Mouse (Mus musculus): ENCODE data around the gene Ephb3. TPM values are rescaled to one million over a fixed set of nuclear protein-coding genes. Genes with fewer than 3 reads are reported as not detected.
"Not testable (repeated sequence)": the region's sequence is repeated elsewhere in the genome, so short reads cannot be mapped to it uniquely, and the experiment has no call there.

Ephb3 gene
- 1 to 10 TPM; 6.8 to 8.3 TPM for total RNA-seq (2021)
- long read RNA-seq, experiment 1, full-length matches to known transcripts: 5 of 10 reads
- long read RNA-seq, experiment 1, partial matches to known transcripts: 2 of 10 reads
- long read RNA-seq, experiment 1, other reads (novel, unspliced or antisense): 3 of 10 reads
- long read RNA-seq, experiment 2, full-length matches to known transcripts: 1 of 3 reads
- long read RNA-seq, experiment 2, partial matches to known transcripts: 0 of 3 reads
- long read RNA-seq, experiment 2, other reads (novel, unspliced or antisense): 2 of 3 reads

DNA sequence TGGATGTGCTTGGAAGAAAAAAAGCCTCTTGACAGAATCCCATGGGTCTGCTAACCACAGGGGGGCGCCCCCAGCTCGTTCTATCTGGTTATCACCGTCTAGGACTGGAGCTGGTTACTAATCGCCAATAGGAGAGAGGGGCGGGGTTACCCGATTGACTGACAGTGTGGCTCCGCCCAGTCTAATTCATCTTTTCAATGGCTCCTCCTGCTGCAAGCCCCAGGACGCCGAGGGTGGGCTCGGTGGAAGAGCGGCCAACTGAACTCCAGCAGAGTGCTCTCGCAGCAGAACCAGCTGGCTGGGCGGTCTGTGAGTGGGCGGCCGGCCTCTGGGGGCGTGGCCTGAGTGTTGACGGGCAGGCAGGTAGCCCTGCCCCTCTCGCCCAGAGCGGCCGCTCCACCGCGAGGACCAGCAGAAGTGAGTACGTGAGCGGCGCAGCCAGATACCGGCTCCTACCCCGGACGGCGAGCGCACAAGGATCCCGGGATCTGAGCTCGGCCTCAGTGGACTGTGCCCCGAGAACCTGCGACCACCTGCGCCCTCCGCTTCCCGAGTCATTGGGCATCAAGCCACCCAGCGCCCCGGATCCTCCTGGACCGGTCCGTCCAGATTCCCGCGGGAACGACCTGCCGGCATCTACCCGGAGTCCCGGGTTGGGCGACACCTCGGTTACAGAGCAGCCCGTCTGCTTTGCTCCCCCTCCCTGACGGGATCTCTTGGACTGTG lies at the start of gene Ephb3:
Gene Ephb3 (plus strand): TSS at position 389 of the 726 bp plus-strand sequence.
- peak; percentile 98 to 99 for DNase-seq

DNA sequence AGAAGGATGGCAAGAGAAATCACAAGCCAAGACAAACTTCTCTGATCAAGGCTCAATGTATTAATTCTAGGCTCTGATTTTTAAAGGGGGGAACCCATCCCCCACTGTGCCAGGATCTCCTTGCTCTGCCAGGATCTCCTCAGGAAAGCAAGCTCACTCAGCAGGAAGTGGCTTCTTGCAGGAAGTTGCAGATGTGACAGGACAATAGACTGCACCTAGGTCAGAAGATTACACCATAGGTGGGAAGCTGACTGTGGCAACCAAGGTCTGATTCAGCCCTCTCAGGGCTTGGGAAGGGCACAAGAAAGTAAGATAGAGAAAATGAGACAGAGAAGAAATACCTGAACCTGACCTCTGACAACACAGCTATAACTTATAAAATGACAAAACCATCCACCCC lies 48.3 kb upstream of the Ephb3 start:
- not testable (repeated sequence) for DNase-seq

DNA sequence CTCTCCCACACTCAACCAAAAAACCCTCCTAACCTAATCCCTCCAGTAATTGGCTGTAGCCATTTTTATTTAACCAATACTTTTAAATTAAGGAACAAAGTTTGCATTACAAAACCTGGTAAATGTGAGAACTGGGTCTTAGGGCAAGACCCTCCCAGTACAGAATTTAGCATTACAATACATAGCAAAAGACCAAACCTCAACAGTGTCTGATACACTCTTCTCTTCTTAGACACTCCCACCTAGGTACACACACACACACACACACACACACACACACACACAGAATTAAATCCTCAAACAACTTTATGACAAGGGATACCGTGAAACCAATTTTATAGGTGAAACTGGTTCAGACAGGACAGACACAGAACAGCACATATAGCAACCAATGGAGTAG lies 45.3 kb upstream of the Ephb3 start:
- not testable (repeated sequence) for DNase-seq

DNA sequence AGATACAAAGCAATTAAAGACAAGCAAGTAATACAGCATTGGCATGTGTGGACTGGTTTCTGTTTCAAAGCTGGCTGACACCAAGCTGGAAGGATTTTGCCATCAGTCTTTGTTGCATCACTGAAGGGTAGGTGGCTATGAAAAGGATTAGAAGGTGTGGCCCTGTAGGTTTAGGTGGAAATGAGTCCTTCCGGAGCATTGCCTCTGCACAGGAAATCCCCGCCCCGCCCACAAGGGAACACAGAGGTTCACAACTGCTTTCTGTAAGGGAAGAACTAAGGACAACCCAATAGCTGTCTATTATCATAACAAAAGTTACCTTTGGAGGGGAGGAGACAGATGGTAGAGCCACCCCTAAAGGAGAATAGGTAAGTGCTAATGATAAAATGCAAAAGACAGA lies 41.1 kb upstream of the Ephb3 start:
- not testable (repeated sequence) for DNase-seq

DNA sequence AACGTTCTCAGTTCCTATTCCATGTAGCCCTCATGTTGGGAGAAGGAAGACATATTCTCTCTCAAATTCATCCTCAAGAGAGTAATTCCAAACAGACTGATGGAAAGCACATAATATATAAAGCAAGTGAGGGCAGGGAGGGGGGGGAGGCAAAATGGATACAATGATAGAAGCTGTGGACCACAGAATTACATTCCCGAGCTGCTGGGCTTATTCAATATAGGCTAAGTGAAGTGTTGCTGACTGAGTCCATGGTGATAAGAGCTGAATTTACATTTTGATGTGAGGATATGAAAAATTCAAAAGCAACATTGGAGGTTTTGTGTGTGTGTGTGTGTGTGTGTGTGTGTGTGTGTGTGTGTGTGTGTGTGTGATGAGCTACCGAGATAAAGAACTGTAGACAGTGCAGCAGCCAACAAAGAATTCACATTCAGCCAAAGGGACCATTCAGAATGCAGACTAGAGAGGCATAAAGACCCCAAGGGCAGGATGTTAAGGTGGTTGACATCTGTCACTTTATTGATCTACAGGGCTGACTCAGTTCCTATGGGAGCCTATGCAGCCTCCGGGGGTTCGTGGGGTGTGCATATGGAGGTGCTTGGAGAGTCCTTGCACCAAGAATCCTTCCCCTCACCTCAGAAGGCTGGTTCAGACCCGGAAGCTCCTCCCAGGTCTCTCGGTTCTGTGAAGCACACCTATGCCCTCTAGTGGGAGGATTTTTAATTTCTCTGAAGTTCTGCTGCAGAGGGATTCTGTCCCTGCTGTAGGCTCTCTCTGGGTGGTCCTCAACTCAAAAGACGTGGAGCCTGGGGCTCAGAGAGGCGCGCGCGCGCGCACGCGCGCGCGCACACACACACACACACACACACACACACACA lies 39.0 kb upstream of the Ephb3 start:
- DNase-seq: not testable (repeated sequence)

DNA sequence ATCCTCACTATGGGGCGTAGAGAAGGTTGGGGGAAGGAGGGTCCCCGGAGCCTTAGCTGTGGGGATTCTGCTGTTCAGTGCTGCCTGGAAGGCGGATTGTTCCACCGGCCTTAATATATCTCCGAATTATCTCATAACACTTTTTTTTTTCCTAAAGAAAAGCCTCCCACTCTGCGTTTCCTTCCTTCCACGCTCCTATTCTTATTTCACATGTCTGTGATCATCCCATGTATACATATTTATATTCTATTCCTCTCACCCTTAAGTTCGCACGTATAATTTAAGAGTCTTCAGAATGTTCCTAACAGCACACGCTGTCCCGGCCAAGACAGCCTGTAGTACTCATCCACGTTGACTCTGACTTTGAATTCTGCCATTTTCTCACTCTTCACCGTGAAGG lies 35.8 kb upstream of the Ephb3 start:
- DNase-seq: no peak

DNA sequence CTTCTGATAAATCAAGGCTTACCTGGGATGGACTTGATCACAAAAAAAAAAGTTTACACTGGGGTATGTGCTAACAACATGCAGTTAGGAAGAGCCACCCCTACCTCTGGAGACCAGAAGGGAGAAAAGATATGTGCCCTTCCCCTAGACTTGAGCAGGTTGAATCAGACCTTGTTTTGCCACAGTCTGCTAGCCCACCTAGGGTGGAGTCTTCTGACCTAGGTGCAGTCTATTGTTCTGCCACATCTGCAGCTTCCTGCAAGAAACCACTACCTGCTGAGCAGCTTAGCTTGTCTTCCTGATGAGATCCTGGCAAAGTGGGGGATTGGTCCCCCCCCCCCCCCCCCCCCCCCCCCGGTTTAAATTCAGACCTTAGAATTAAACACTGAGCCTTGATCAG lies 29.3 kb upstream of the Ephb3 start:
- DNase-seq: no peak

DNA sequence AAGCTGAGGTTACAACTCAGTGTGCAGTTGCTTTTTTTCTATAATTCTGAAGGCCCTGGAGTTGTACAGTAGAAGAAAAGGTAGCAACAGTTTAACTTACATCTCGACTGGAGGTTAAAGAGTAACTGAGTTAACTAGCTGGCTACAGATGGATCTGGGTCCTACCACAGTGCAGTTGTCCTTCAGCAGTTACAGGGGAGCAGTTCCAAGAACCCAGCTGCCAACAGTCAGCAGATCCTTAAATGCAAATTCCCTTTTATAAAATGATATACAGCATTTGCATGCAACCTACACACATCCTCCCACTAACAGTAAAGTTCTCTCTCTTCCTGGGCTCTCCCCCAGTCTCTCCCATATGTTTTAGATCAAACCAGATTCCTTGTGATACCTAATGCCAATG lies 22.4 kb upstream of the Ephb3 start:
- no peak for DNase-seq

DNA sequence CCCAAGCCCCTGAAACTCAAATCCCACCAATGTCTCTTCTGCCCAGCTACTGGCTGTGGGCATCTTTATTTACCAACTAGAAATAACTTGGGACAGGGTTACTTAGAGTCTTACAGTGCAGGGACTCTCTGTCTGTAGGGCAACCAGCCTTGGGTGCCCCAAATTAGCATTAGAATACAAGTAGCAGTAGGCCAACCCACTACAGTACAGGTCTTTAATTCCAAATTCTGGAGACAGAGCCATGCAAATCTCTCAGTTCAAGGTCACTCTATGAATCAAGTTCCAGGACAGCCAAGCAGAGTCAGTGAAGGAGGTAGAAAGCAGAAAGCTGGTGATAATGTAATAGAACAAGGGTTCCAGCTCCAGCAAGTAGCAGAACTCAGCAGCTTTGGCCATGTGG lies 19.9 kb upstream of the Ephb3 start:
- no peak for DNase-seq

DNA sequence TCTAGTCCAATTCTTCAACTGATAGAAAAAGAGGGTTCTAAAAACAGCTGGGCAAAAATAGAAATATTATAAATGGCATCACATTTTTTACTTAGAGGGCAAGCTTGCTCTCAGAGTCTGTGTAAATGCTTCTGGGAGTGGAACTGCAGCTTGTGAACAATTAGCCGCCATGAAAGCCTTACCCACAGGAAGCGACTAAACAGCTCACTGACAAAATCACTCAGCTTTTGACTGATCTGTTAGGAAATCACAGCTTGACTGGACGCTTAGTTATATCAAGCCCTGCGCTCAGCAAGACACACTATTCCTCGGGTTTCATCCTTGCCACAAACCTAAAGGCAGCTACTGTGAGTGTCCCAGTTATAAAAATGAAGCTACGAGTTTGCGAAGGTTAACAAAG lies 17.0 kb upstream of the Ephb3 start:
- DNase-seq: no peak

DNA sequence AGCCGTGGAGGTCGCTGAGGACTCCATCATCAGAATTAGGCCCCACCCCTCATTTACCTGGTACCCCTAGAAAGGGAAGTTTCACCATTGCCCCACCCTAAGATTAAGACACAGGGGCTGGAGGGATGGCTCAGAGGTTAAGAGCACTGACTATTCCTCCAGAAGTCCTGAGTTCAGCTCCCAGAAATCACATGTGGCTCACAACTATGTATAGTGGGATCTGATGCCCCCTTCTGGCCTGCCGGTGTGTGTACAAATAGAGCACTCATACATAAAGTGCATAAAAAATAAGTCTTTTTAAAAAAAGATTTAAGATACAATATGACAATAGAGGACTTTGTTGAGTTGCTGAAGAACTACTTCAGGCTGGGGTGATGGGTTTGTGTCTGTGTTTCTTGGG lies 16.2 kb upstream of the Ephb3 start:
- DNase-seq: no peak

DNA sequence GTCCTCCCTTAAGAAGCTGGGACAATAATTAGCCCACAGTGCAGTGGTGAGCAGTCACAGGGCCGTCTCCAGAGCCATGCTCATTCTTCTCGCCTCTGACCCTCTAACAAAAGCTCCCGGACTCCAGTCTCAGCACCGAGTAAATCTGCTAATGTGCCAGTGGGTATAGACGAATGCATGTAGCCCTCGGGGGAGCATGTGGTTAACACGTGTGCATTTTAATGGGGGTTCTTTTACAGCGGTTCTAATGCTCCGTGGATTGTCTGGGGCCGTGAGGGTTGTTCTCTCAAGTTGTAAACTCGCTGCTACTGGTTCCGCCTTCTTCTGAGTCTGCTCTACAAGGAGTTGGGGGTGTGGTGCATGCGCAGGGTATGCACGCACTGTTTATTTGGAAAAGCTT lies 13.0 kb upstream of the Ephb3 start:
- DNase-seq: no peak

DNA sequence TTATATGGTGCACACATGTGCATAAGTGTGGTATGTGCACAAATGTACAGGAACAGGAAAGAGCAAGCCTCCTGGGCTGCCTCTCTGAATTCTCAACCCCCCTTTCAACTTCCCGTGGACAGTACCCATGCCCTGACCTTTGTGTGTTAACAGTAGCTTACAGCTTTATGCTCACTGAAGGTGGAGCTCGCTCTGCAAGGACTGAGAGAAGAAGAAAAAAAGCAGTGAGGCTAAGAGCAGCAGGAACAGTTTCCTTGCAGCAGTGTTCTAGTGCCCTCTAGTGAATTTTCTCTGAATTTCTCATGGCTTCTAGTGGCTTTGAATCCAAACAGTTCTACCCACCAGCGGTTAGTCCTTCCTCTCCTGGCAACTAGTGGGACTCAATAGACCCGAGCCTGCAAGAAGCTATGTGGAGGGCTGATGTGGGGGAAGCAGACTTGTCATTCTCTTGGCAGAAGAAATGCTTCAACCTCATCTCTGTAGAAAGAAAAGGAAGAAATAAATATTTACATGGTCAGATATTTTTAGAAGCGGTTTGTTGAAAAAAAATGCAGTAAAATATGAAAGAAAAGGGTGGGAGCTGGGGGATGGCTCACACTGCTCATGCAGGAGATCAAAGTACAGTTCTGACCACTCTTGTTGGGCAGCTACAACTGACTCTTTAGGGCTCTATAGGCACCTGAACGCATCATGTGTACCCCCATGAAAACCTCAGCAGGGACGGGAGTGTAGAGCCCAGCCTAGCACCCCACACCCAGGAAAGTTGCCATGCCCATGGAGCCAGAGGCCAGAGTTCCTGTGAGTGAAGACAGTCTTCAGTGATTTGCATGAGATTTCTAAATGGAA lies 11.8 kb upstream of the Ephb3 start:
- DNase-seq: peak; percentile 36 to 67

DNA sequence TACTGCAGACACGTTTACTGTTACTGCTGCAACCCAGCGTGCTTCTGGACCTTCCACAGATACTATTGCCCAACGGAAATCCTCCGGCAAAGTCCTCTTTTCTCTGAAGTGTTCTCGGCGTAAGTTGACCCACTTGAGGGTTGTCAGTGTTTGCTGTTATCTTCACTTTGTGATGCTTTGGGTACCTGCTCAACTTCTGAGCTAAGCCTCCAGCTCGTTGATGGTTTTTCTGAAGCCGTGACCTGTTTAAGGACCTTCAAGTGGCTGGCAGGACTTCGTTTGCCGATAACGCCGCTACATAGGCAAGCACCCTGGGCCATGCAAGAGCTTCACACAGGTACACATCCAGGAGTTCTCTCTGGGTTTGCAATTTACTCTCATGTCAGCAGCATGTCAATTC lies 10.4 kb upstream of the Ephb3 start:
- no peak for DNase-seq

DNA sequence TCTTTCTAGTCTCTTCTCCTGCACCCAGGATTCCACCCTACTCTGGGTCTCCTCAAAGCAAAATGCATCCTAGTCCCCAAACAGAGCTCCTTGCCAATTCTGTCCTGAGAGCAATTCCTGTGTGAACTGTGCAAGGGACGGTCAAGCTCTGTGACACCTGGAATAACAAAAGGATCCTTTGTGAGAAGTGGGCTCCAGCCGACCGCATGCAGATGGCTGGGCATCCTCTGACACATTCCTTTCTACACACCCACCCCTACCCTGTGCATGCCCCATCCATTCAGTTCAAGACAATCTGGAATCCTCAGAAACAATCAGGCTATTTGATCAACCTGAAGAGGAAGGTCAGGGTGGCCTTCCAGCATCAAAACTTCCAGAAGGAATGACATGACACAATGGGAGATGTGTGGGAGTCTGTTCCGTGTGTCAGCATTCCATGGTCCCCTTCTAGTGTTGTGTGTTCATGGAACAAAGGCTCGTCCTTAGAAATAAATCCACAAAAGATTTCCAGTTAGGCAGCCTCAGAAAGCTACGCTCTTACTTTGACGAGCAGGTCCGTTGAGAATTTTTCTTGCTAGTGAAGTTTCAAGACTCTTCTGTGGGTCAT lies 9.2 kb upstream of the Ephb3 start:
- no peak for DNase-seq

DNA sequence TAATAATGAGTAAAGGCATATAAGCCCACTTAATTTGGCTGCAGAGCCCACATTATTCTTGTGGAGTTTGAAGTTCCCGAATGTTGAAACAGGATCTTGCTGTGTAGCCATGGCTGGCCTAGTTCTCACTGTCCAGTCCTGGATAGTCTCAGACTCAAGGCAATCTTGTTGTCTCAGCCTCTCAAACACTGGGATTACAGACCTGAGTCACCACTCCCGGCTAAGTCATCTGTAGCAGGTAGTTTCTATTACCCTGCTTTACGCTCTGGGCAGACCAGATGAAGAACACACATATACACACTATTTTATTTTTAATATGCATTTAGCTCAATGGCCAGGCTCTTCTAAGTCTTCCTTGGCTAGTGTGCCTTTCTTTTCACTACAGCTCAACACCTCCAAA lies 8.0 kb upstream of the Ephb3 start:
- DNase-seq: no peak

DNA sequence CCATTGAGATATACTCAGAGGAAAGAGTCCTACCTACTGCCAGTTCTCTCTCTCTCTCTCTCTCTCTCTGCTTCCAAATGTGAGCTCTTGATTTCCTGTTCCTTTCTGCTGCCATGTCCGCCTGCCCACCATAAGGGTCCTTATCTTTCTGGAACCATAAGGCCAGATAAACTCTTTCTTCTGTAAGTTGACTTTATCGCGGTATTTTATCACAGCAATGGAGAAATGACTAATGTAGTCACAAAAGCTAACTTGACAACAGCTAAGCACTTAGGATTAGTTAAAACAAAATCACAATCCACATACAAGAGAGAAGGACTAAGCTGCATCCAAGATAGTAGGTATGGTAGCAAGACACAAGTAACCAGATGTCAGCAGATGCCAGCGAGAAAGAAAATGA lies 7.0 kb upstream of the Ephb3 start:
- DNase-seq: no peak

DNA sequence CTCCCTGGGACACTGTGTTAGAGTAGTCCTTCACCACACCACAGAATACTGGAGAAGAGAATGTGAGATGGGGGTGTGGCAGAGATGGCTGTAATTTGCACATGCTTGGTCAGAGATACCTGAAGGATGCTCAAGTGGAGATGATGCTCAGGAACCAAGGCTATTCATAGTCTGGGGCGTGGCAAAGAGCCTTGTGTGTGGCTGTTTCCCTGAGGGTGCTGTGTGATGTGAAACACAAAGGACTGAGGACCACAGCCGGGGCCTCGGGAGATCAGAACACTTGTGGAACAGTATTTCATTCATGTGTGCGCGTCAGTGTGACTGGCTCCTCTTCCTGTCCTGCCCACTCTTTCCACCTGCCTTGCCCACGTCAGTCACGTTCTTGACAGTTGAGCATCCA lies 6.5 kb upstream of the Ephb3 start:
- DNase-seq: no peak

DNA sequence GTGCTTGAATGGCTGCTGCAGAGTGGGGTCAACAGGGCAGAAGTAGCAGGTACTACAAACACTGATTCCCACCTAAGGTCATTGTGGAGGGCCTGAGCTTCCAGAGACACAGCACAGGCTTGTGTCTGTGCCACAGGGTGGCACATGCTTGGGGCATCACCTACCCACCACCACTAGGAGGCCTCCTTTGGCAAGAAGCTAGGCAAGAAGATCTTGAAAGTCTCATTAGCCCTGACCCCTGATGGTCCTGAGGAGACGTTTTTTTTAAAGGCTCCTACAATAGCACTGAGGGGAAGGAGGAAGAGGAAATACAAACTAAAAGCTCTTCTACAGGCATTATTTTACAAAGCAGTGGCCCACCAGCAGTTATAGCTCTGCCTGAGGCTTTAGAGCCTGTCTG lies 6.0 kb upstream of the Ephb3 start:
- DNase-seq: no peak

DNA sequence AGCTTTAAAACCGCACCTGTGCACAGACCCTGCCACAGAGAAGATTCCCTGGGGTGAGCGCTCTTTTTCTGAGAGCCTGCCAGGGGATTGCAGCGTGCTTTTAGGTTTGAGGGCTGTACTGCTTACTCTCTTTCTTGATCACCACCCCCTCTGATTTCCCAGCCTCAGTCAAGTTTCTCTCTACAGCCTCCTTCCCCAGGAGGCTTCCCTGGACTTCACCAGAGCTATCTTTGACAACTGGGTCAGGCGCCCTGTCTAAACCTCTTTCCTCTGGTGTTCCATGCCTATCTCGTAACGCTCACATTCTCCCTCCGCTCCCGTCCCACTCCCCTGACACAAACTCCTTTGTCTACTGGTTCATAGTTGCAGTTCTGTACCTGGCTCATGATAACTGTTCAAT lies 5.1 kb upstream of the Ephb3 start:
- DNase-seq: no peak

DNA sequence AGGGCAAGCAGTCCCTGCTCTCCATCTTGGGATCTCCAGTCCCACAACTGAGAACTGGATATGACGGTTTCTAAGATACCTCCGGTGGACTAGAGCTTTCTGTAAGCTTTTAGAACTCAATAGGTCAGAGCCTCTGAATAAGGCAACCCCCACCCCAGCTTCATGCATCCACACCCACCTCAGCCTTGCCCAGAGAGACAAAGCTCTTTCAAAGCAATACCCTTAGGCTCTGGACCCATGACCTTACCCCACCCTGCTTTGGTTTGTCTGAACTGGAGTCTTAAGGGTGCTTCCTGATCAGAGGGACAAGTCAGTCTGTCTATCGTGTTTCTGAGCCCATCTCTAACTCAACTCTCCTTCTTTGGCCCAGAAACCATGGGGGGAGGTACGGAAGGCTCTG lies 1.8 kb upstream of the Ephb3 start:
- no peak for DNase-seq

Data from heart, adult 18-20 months (tissue).